Mouse (Mus musculus) heart, postnatal 0 days (tissue): ENCODE results near the gene Gm2a.

Experiments used
- CTCF ChIP-seq: IDR thresholded peaks from 2 replicates; pipeline ENCODE4 v1.5.1; 2016; ENCODE audit warnings: antibody characterized with exemption, control low read depth, low read depth
- EP300 ChIP-seq: IDR thresholded peaks from 2 replicates; pipeline ENCODE4 v1.6.1; 2016; ENCODE audit warnings: antibody characterized with exemption, low read depth

DNA sequence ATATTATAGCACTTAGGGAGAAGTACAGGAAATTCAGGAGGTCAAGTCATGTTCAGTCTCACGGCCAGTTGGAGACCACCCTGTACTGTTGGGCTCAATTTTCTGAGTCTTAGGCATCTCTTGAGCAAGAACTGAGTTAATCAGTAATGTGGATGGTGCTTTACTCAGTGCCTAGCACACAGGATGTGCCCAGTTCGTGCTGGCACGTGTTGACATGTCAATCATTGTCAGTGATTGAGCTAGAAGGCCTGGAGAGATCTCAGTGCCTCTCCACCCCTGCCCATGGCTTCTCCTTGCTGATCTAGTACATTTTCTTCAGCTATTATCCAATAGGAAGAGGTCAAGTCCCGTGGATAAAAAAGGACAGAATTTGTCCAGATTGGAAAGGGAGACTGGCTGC lies 7.5 kb downstream of the Gm2a start:
- TF ChIP-seq CTCF (no peak), EP300 (no peak)
